Mouse (Mus musculus): ENCODE measurements around the gene P2rx1.

GRCm38 (mm10) chr11:72996346-72996745 is 2.6 kb upstream of the P2rx1 start:
- no peak for TF ChIP-seq POLR2A (IDR thresholded peaks at IDR 0.05; ENCODE audit: insufficient read depth, low read length)
- TF ChIP-seq CTCF (IDR thresholded peaks at IDR 0.05; ENCODE audit: low read depth, low read length), result no peak
- TF ChIP-seq EP300 (IDR thresholded peaks at IDR 0.05; ENCODE audit: insufficient read depth, low read depth, low read length), result no peak

All from ES-Bruce4 (cell line).